Mouse (Mus musculus) limb, embryonic 12.5 days (tissue): ENCODE data around the gene Npl. TPM values are rescaled to one million over a fixed set of nuclear protein-coding genes. Genes with fewer than 3 reads are reported as not detected.

Experiments
- ATAC-seq: fragments of 200-750 bp; cut with Nextera tagmentation; 2 replicates; pipeline ENCODE4 v1.8.0; 2017; ENCODE audit warnings: low read depth, moderate TSS enrichment; ENCODE audit not compliant: insufficient number of reproducible peaks, insufficient read depth, low FRiP score, low TSS enrichment
- H3K27ac ChIP-seq: fragments of 300-500 bp; sonication (generic); 2 replicates; pipeline ENCODE4 v1.5.1; 2016; ENCODE audit warnings: mild to moderate bottlenecking, moderate library complexity
- H3K27me3 ChIP-seq: fragments of 300-500 bp; sonication (generic); 2 replicates; pipeline ENCODE4 v1.6.1; 2016; ENCODE audit warnings: mild to moderate bottlenecking, moderate library complexity
- H3K36me3 ChIP-seq: fragments of 300-500 bp; sonication (generic); 2 replicates; pipeline ENCODE4 v1.6.1; 2016; ENCODE audit warnings: mild to moderate bottlenecking, moderate library complexity
- H3K4me1 ChIP-seq: fragments of 300-500 bp; sonication (generic); replicated peaks from 2 replicates; pipeline ENCODE4 v1.6.1; 2016
- H3K4me2 ChIP-seq: fragments of 300-500 bp; sonication (generic); 2 replicates; pipeline ENCODE4 v1.6.1; 2016; ENCODE audit warnings: mild to moderate bottlenecking, moderate library complexity
- H3K4me3 ChIP-seq: fragments of 300-500 bp; sonication (generic); replicated peaks from 2 replicates; pipeline ENCODE4 v1.5.1; 2016; ENCODE audit warnings: mild to moderate bottlenecking
- H3K9ac ChIP-seq: fragments of 300-500 bp; sonication (generic); replicated peaks from 2 replicates; pipeline ENCODE4 v1.6.1; 2016; ENCODE audit warnings: mild to moderate bottlenecking, moderate library complexity
- H3K9me3 ChIP-seq: fragments of 300-500 bp; sonication (generic); 2 replicates; pipeline ENCODE4 v1.6.1; 2016; ENCODE audit warnings: mild to moderate bottlenecking, moderate library complexity
- WGBS: fragments of 180-500 bp; shearing (Covaris S2); methylation state at CpG from one replicate; pipeline ENCODE4 v1.1.7; 2016; 5-methylcytosine and 5-hydroxymethylcytosine counted together
- polyA plus RNA-seq: library from polyadenylated mRNA; unstranded; fragments of >200 nt; fragmentation: Nextera tagmentation; extraction: Ambion mirVana; gene quantifications from 2 replicates; pipeline ENCODE4 v1.2.1, GENCODE M21; 2016

The Npl gene
- polyA plus RNA-seq, 1 experiment from 2014 or later, result 5.3 TPM

- 79% methylated on average over 8 of the region's 8 CpGs for WGBS
- H3K9me3 ChIP-seq, result no peaks in the 10 kb centered on the region; the same call in 1 of the 2 replicates
- no peaks in the 10 kb centered on the region for H3K36me3 ChIP-seq
- H3K27ac ChIP-seq, result no peak overlapping the region
- H3K4me1 ChIP-seq, result no peaks in the 10 kb centered on the region
- no peaks in the 10 kb centered on the region for H3K27me3 ChIP-seq
- ATAC-seq, result no peak
- no peak overlapping the region for H3K4me3 ChIP-seq
- H3K9ac ChIP-seq, result no peak overlapping the region
- no peak overlapping the region for H3K4me2 ChIP-seq
Observed at GRCm38 (mm10) chr1:153565701-153566100, 15.9 kb upstream of the Npl start.

GRCm38 (mm10) chr1:153564701-153565100 is 14.9 kb upstream of the Npl start:
- H3K4me2 ChIP-seq, result no peak overlapping the region
- no peak overlapping the region for H3K27ac ChIP-seq
- H3K4me1 ChIP-seq, result no peaks in the 10 kb centered on the region
- H3K9ac ChIP-seq, result no peak overlapping the region
- 88% methylated on average over 7 of the region's 7 CpGs for WGBS
- H3K36me3 ChIP-seq, result no peaks in the 10 kb centered on the region
- no peak for ATAC-seq
- no peaks in the 10 kb centered on the region; the same call in 1 of the 2 replicates for H3K9me3 ChIP-seq
- H3K27me3 ChIP-seq, result no peaks in the 10 kb centered on the region
- no peak overlapping the region for H3K4me3 ChIP-seq

- H3K4me3 ChIP-seq, result no peak overlapping the region
- H3K27ac ChIP-seq, result no peak overlapping the region
- H3K9me3 ChIP-seq, result no peaks in the 10 kb centered on the region; the same call in 1 of the 2 replicates
- no peak overlapping the region for H3K4me2 ChIP-seq
- ATAC-seq, result no peak
- H3K4me1 ChIP-seq, result no peaks in the 10 kb centered on the region
- H3K27me3 ChIP-seq, result no peaks in the 10 kb centered on the region
- no peak overlapping the region for H3K9ac ChIP-seq
- WGBS, result 47% methylated on average over 2 of the region's 2 CpGs
- no peaks in the 10 kb centered on the region for H3K36me3 ChIP-seq
Observed at GRCm38 (mm10) chr1:153563675-153564074, 13.8 kb upstream of the Npl start.

- Histone ChIP-seq H3K4me3 (no peak overlapping the region), H3K4me2 (no peak overlapping the region), H3K27ac (no peak overlapping the region), H3K9me3 (no peaks in the 10 kb centered on the region; the same call in 1 of the 2 replicates), H3K27me3 (no peaks in the 10 kb centered on the region; the same call in 1 of the 2 replicates), H3K4me1 (no peaks in the 10 kb centered on the region), H3K9ac (no peak overlapping the region), H3K36me3 (no peaks in the 10 kb centered on the region)
- ATAC-seq, result no peak
- 69% methylated on average over 6 of the region's 6 CpGs for WGBS
Observed at GRCm38 (mm10) chr1:153560805-153561204, 11.0 kb upstream of the Npl start.

DNA sequence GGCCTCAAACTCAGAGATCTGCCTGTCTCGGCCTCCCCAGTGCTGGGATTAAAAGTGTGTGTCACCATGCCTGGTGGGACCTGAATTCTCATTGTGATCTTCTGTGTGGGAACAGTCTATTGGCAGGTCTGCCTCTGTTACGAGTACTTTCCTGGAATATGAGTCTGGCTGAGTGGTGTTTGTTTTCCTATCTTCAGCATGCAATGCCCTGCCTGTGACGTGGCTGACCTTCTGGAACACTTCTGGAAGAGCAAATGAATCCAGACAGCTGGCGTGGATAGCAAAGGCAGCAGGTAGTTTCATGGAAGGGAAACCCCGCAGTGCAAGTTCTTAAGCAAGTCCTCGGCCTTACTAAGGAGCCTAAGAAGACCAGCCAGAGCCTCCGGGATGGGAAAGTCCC is 9.9 kb upstream of the Npl start:
- Histone ChIP-seq H3K27ac (no peak overlapping the region), H3K9me3 (no peaks in the 10 kb centered on the region; the same call in 1 of the 2 replicates), H3K4me3 (no peak overlapping the region), H3K4me2 (no peak overlapping the region), H3K27me3 (no peaks in the 10 kb centered on the region; the same call in 1 of the 2 replicates), H3K4me1 (no peaks in the 10 kb centered on the region), H3K36me3 (no peaks in the 10 kb centered on the region), H3K9ac (no peak overlapping the region)
- 73% methylated on average over 7 of the region's 7 CpGs for WGBS
- no peak for ATAC-seq

GRCm38 (mm10) chr1:153559126-153559647 is 9.3 kb upstream of the Npl start:
- Histone ChIP-seq H3K36me3 (no peaks in the 10 kb centered on the region), H3K4me2 (no peak overlapping the region), H3K27me3 (no peaks in the 10 kb centered on the region; the same call in 1 of the 2 replicates), H3K4me1 (no peaks in the 10 kb centered on the region), H3K9ac (no peak overlapping the region), H3K4me3 (no peak overlapping the region), H3K27ac (no peak overlapping the region), H3K9me3 (no peaks in the 10 kb centered on the region; the same call in 1 of the 2 replicates)
- 23% methylated on average over 9 of the region's 9 CpGs for WGBS
- no peak for ATAC-seq

- peaks cover 4% of the 10 kb centered on the region; the same call in 1 of the 2 replicates for H3K27me3 ChIP-seq
- H3K27ac ChIP-seq, result no peak overlapping the region
- H3K4me3 ChIP-seq, result no peak overlapping the region
- H3K4me2 ChIP-seq, result no peak overlapping the region
- 4% methylated on average over 2 of the region's 2 CpGs for WGBS
- no peaks in the 10 kb centered on the region for H3K4me1 ChIP-seq
- no peaks in the 10 kb centered on the region for H3K9me3 ChIP-seq
- no peaks in the 10 kb centered on the region for H3K36me3 ChIP-seq
- no peak overlapping the region for H3K9ac ChIP-seq
- ATAC-seq, result no peak
Observed at GRCm38 (mm10) chr1:153556896-153557295, 7.1 kb upstream of the Npl start.

DNA sequence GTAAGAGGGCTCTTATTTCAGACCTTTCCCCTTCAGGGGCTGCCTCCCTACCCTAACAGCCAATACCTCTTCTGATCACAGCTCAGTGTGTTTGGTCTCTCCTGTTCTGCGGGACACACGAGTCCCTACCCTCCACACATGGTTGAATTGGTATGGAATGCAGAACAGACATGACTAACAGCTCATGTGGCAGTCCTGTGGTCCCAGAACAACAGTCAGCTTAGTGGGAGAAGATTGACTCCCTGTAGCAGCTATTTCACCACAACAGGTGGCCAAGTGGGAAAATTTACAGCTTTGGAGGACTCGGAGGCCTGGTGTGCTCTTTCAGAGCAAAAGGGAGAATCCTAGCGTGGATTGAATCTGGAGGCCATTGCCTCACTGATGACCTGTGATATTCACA is 6.4 kb upstream of the Npl start:
- Histone ChIP-seq H3K4me2 (no peak overlapping the region), H3K27me3 (peaks cover 4% of the 10 kb centered on the region; the same call in 1 of the 2 replicates)

DNA sequence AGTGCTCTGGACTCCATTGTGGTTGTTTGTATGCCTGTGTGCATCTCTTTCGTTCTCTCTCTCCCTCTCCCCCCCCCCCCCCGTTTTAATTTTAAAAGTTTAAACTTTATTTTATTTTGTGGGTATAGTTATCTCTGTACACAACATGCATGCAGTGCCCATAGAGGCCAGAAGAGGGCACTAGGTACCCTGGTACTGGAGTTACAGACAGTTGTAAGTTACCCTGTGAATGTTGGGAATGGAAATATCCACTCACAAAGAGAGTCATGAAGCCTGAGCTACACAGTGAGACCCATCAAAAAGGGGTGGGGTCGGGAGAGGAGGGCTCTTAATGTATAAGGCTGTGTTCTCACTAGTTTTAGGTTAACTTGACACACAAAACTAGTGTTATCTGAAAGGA is 969 bp upstream of the Npl start:
- Histone ChIP-seq H3K4me2 (no peak overlapping the region), H3K27me3 (peaks cover 26% of the 10 kb centered on the region), H3K4me1 (no peaks in the 10 kb centered on the region), H3K4me3 (no peak overlapping the region), H3K9me3 (no peaks in the 10 kb centered on the region), H3K36me3 (no peaks in the 10 kb centered on the region), H3K9ac (no peak overlapping the region), H3K27ac (no peak overlapping the region)
- WGBS, result 31% methylated on average over 3 of the region's 3 CpGs
- ATAC-seq, result no peak

More for the DNA sequence above, 6.4 kb upstream of the Npl start:
- WGBS, result 63% methylated on average over 4 of the region's 4 CpGs
- Histone ChIP-seq H3K9me3 (no peaks in the 10 kb centered on the region), H3K4me3 (no peak overlapping the region), H3K9ac (no peak overlapping the region), H3K4me1 (no peaks in the 10 kb centered on the region), H3K27ac (no peak overlapping the region), H3K36me3 (no peaks in the 10 kb centered on the region)
- 0 out of 2 replicates have a peak, but pooled peaks have one; percentile 22 for ATAC-seq

DNA sequence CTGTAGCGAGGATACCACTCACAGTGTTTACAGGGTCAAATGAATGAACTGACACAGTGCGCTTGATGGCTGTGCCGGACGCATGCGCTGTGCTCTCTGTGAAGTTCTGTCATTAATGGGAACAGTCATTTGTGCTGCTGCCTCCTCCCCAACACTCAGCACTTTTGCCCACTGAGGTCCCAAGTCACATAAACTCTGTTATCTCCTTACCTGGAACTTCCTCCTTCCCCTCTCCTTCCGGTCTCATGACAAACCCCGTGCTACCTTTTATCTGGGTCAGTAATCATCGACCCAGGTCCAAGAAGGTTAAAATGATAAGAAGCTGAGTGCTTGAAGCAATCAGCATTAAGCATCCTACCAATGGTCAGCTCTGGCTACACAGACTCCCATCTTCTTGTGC is 2.3 kb downstream of the Npl start:
- Histone ChIP-seq H3K4me3 (no peak overlapping the region), H3K4me1 (no peaks in the 10 kb centered on the region), H3K9ac (no peak overlapping the region), H3K27me3 (peaks cover 24% of the 10 kb centered on the region), H3K27ac (no peak overlapping the region), H3K4me2 (no peak overlapping the region), H3K9me3 (no peaks in the 10 kb centered on the region), H3K36me3 (no peaks in the 10 kb centered on the region)
- ATAC-seq, result no peak
- 86% methylated on average over 8 of the region's 8 CpGs for WGBS

GRCm38 (mm10) chr1:153545196-153545595 is 4.6 kb downstream of the Npl start:
- ATAC-seq, result no peak
- H3K27me3 ChIP-seq, result peaks cover 23% of the 10 kb centered on the region
- H3K4me1 ChIP-seq, result no peaks in the 10 kb centered on the region
- no peaks in the 10 kb centered on the region for H3K9me3 ChIP-seq
- no peak overlapping the region for H3K4me2 ChIP-seq
- no peaks in the 10 kb centered on the region for H3K36me3 ChIP-seq
- 81% methylated on average over 2 of the region's 2 CpGs for WGBS
- no peak overlapping the region for H3K4me3 ChIP-seq
- H3K27ac ChIP-seq, result no peak overlapping the region
- no peak overlapping the region for H3K9ac ChIP-seq

DNA sequence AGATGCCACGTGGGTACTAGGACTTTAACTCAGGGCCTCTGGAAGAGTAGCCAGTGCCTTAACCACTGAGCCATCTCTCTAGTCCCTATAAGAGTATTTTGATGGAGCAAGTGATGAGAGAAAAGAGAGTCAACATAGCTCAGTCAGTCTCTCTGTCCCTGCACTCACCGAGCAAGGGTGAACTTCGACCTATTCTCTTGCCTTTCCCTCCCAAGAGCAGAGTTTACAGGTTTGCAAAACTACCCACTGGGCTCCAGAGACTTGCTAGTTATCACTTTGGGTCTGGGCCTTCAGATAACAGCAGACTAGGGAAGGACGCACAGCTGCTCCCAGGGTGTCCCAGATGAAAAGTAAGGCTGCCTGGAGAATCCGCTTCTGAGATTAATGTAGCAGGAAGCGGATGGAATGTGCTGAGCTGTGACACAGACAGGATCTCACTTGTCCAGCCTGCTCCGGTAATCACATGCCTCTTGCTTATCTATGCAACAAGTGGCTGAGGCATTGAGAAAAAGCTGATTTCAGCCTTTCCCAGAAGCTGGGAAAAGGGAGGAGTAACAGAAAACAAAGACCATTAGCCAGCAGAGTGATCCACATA is 7.0 kb downstream of the Npl start:
- Histone ChIP-seq H3K4me3 (no peak overlapping the region), H3K36me3 (no peaks in the 10 kb centered on the region), H3K9ac (no peak overlapping the region), H3K9me3 (no peaks in the 10 kb centered on the region), H3K4me1 (no peaks in the 10 kb centered on the region), H3K27me3 (peaks cover 6% of the 10 kb centered on the region; the same call in 1 of the 2 replicates), H3K27ac (no peak overlapping the region), H3K4me2 (no peak overlapping the region)
- ATAC-seq, result no peak
- 53% methylated on average over 7 of the region's 7 CpGs for WGBS
